Mouse (Mus musculus): Measurements from ENCODE around the gene Lama2.

The Lama2 gene

GRCm38 (mm10) chr10:27619658-27620057 is at the start of gene Lama2:
TSS of gene Lama2 (minus strand) at chr10:27619758.
- DNase-seq (ENCODE audit: low read depth, low spot score) = no peak

GRCm38 (mm10) chr10:27664391-27664790 is 44.8 kb upstream of the Lama2 start:
- no peak for DNase-seq (ENCODE audit: low read depth, low spot score)

GRCm38 (mm10) chr10:27663396-27663795 is 43.8 kb upstream of the Lama2 start:
- peak; percentile 18 for DNase-seq (ENCODE audit: low read depth, low spot score)

DNA sequence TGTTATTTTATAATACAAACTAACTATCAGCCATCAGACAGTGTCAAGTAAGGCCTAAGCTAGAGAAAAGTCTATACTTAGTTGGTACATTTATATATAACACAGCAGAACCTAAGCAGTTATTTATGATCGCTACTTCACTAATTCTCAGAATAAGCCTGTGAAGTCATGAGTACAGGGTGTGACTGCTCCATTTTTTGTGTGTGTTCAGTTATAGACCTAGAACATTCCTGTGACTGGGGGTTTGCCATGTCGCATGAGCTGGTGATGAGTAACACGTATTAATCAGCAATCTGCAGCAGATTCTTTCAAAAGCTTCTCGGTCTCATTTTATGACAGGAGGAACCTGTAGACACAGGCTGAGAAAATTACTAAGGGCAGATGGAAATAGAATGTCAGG is 34.6 kb upstream of the Lama2 start:
- peak; percentile 76 for DNase-seq (ENCODE audit: low read depth, low spot score)

GRCm38 (mm10) chr10:27652694-27653335 is 33.3 kb upstream of the Lama2 start:
- DNase-seq (ENCODE audit: low read depth, low spot score) = peak; percentile 18

DNA sequence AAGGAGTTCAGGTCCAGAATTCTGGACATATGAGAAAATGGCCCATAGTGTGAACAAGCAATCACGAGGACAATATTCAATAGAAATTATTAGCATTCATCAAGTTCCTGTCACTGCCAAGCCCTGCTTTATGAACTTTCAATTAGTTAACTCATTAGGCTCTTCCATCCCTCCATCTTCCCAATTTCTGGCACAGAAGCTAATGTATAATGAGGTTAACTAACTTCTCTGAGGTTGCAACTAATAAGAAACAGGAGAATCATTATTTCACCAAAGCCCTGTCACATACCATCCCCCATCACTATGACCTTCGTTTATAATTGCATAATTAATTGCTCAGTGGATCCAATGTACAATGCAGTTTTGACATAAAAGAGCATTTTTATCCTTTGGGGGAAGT is 16.2 kb upstream of the Lama2 start:
- DNase-seq (ENCODE audit: low read depth, low spot score) = no peak

DNA sequence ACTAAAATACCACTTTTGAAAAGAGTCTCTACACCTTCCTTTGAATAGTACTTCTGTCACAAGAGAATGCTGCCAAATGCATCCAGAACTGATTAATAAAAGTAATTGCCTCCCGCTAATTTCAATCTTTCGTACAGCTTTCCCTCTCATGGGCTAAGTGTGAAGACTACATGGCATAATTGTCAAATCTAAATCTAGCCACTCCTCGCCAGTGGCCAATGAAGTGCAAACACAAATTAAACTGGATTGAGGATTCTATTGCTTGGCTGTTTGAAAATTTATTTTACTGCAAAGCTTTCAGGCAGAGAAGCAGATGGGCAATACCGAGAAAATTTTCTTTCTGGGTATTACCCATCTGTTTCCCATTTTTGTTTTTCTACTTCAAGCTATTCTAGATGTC is 11.4 kb upstream of the Lama2 start:
- peak; percentile 48 for DNase-seq (ENCODE audit: low read depth, low spot score)

- peak; percentile 35 for DNase-seq (ENCODE audit: low read depth, low spot score)
Measured at GRCm38 (mm10) chr10:27621697-27622449, 2.3 kb upstream of the Lama2 start.

- no peak for DNase-seq (ENCODE audit: low read depth, low spot score)
Measured at GRCm38 (mm10) chr10:27617522-27618020, 2.0 kb downstream of the Lama2 start.

GRCm38 (mm10) chr10:27616641-27617415 is 2.7 kb downstream of the Lama2 start:
- DNase-seq (ENCODE audit: low read depth, low spot score) = peak; percentile 13

- DNase-seq (ENCODE audit: low read depth, low spot score) = no peak
Measured at GRCm38 (mm10) chr10:27595675-27596074, 23.9 kb downstream of the Lama2 start.

GRCm38 (mm10) chr10:27533217-27533616 is 86.3 kb downstream of the Lama2 start:
- peak; percentile 27 for DNase-seq (ENCODE audit: low read depth, low spot score)

- peak; percentile 55 for DNase-seq (ENCODE audit: low read depth, low spot score)
Measured at GRCm38 (mm10) chr10:27508847-27509459, 110.6 kb downstream of the Lama2 start.

DNA sequence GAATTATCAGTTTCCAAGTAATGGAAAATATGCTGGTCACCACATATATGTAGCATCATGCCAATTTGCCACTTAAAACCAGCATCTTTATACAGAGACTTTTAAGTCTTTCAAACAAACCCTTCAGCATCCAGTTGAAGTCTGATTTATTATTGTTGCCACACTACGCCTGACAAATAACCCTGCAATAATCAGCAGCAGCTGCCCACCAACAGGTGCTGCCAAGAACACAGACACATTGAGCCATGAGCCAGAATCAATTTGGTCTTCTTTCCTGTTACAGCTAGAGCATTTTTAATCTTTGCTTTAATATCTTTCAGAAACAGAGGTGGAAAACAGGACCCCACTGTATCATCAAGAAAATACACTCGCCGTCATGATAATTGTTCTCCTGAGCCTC is 118.7 kb downstream of the Lama2 start:
- DNase-seq (ENCODE audit: low read depth, low spot score) = no peak

GRCm38 (mm10) chr10:27488452-27488851 is 131.1 kb downstream of the Lama2 start:
- peak; percentile 50 for DNase-seq (ENCODE audit: low read depth, low spot score)

- DNase-seq (ENCODE audit: low read depth, low spot score) = peak; percentile 87
Measured at GRCm38 (mm10) chr10:27484041-27484440, 135.5 kb downstream of the Lama2 start.

DNA sequence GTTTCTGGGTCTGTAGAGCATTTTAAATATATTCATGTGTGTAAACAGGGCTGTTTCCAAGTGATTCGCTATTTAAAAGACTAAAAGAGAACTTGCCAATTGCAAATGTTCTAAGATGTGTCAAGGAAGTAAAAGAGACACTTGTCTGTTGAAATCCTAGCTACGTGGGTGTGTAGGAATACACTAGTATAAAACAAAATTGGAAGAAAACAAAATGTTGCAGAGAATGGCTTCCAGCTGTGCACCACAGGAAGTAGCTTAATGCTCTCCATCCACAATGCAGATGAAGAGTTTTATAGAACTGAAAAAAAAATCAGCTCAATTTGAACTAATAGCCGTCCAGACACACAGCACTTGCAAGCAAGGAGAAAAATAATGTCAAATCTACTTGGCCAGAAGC is 144.0 kb downstream of the Lama2 start:
- DNase-seq (ENCODE audit: low read depth, low spot score) = peak; percentile 46

GRCm38 (mm10) chr10:27468274-27468673 is 151.3 kb downstream of the Lama2 start:
- no peak for DNase-seq (ENCODE audit: low read depth, low spot score)

GRCm38 (mm10) chr10:27413583-27414465 is 205.7 kb downstream of the Lama2 start:
- DNase-seq (ENCODE audit: low read depth, low spot score) = no peak

- DNase-seq (ENCODE audit: low read depth, low spot score) = no peak
Measured at GRCm38 (mm10) chr10:27390753-27391152, 228.8 kb downstream of the Lama2 start.

DNA sequence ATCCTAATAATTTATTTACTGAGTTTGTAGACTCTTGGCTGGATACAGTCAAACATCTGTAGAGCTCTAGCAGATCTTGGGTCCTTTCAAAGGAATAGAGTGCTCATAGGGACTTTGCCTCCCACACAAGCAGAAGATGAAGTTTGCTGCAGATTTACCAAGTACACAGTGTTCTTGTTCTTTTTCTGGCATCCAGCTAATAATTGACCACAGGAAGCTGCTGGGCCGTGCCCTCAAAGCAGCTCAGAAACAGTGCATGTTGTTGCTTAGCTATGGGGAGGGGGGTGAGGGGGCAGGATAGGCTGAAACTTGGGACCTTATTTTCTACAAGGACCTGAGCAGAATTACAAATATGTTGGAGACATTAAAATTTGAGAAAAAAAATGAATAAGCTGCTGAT is 232.0 kb downstream of the Lama2 start:
- peak; percentile 53 for DNase-seq (ENCODE audit: low read depth, low spot score)

Data from brain, adult 2 months (tissue).